Mouse (Mus musculus) embryonic facial prominence, embryonic 15.5 days (tissue): ENCODE measurements at regions not wholly inside any gene's neighbourhood (a gene's known extent, or its start where the extent isn't known, plus 50 kb on each side); places are given as distances from the start of the nearest gene placed in this dataset.

Source experiments
- ATAC-seq: fragments of 200-750 bp; cut with Nextera tagmentation; 2 replicates; pipeline ENCODE4 v1.8.0; 2017; ENCODE audit warnings: low read depth, moderate TSS enrichment; ENCODE audit not compliant: insufficient number of reproducible peaks, low FRiP score, low TSS enrichment
- H3K27ac ChIP-seq: fragments of 300-500 bp; sonication (generic); replicated peaks from 2 replicates; pipeline ENCODE4 v1.5.1; 2015; ENCODE audit warnings: mild to moderate bottlenecking, inconsistent platforms
- H3K27me3 ChIP-seq: fragments of 300-500 bp; sonication (generic); 2 replicates; pipeline ENCODE4 v1.6.1; 2015; ENCODE audit warnings: inconsistent platforms
- H3K36me3 ChIP-seq: fragments of 300-500 bp; sonication (generic); 2 replicates; pipeline ENCODE4 v1.6.1; 2015; ENCODE audit warnings: mild to moderate bottlenecking, inconsistent platforms
- H3K4me1 ChIP-seq: fragments of 300-500 bp; sonication (generic); 2 replicates; pipeline ENCODE4 v1.6.1; 2015; ENCODE audit warnings: inconsistent platforms
- H3K4me2 ChIP-seq: fragments of 300-500 bp; sonication (generic); replicated peaks from 2 replicates; pipeline ENCODE4 v1.6.1; 2015; ENCODE audit warnings: mild to moderate bottlenecking, inconsistent platforms
- H3K4me3 ChIP-seq: fragments of 300-500 bp; sonication (generic); replicated peaks from 2 replicates; pipeline ENCODE4 v1.5.1; 2015; ENCODE audit warnings: mild to moderate bottlenecking, inconsistent platforms
- H3K9ac ChIP-seq: fragments of 300-500 bp; sonication (generic); 2 replicates; pipeline ENCODE4 v1.6.1; 2015; ENCODE audit warnings: inconsistent platforms
- H3K9me3 ChIP-seq: fragments of 300-500 bp; sonication (generic); replicated peaks from 2 replicates; pipeline ENCODE4 v1.6.1; 2016; ENCODE audit warnings: inconsistent platforms
- WGBS: fragments of 180-500 bp; shearing (Covaris S2); methylation state at CpG from one replicate; pipeline ENCODE4 v1.1.7; 2015; 5-methylcytosine and 5-hydroxymethylcytosine counted together

DNA sequence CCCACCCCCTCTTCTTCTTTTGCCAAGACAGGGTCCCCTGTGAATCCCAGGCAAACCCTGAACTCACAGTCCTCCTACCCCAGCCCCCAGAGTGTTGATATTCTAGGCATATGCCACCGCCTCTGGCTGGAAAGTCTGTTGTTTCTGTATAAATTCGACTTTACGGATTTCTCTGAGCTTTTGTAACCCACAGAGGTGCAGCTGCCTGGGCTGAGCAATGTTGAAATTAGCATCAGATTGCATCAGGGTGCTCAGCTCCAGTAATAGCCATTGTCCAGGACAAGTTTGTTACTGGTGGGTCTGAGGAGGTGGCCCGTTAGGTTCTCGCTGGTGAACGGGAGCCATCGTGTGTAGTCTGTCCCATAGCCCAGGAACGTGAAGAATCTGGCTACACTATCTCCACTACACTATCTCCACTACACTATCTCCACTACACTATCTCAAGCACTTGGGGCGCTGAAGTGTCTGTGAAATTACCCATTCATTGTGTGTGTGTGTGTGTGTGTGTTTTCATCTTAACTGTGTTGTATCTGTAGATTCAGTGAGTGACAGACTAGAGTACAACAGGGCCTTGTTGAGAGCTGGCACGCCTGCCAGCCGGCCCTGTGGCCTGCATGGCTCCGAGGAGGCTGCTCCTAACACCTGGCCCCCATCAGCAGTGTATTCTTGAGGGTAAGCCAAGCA is 92.4 kb upstream of the Hnrnpk start:
- Histone ChIP-seq H3K36me3 (no peaks in the 10 kb centered on the region), H3K4me3 (no peak overlapping the region), H3K27ac (no peak overlapping the region), H3K9ac (no peak overlapping the region), H3K9me3 (no peaks in the 10 kb centered on the region; the same call in 1 of the 2 replicates), H3K4me1 (no peaks in the 10 kb centered on the region), H3K4me2 (no peak overlapping the region), H3K27me3 (no peaks in the 10 kb centered on the region)
- WGBS = 64% methylated on average over 12 of the region's 12 CpGs
- no peak for ATAC-seq

GRCm38 (mm10) chr13:58494726-58495125 is 91.6 kb upstream of the Hnrnpk start:
- no peak overlapping the region for H3K9ac ChIP-seq
- H3K4me2 ChIP-seq = no peak overlapping the region
- WGBS = 49% methylated on average over 5 of the region's 5 CpGs
- no peaks in the 10 kb centered on the region for H3K36me3 ChIP-seq
- H3K9me3 ChIP-seq = no peaks in the 10 kb centered on the region; the same call in 1 of the 2 replicates
- no peak for ATAC-seq
- no peak overlapping the region for H3K4me3 ChIP-seq
- no peak overlapping the region for H3K27ac ChIP-seq
- H3K4me1 ChIP-seq = no peaks in the 10 kb centered on the region
- no peaks in the 10 kb centered on the region for H3K27me3 ChIP-seq

DNA sequence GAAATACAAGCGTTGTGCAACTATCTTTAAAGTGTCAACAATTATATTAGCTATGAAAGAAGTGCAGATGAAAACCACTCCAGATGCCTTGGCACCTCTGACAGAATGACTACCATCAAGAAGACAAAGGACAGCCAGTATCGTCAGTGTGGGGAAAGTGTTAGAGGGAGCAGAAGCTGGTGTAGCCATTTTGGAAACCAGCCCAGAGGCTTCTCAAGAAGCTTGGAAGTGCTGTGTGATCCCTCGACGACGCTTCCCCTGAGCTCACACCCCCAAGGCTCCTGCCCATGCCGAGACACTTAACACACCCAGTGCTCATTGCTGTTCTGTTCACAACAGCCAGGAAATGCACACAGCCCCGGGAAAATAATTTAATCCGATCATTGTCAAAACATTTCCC is 87.7 kb upstream of the Hnrnpk start:
- no peak overlapping the region for H3K27ac ChIP-seq
- H3K4me2 ChIP-seq = no peak overlapping the region
- no peak overlapping the region for H3K9ac ChIP-seq
- H3K4me3 ChIP-seq = no peak overlapping the region
- H3K36me3 ChIP-seq = no peaks in the 10 kb centered on the region
- no peak for ATAC-seq
- H3K9me3 ChIP-seq = no peaks in the 10 kb centered on the region; the same call in 1 of the 2 replicates
- no peaks in the 10 kb centered on the region for H3K27me3 ChIP-seq
- H3K4me1 ChIP-seq = no peaks in the 10 kb centered on the region
- 56% methylated on average over 8 of the region's 8 CpGs for WGBS

DNA sequence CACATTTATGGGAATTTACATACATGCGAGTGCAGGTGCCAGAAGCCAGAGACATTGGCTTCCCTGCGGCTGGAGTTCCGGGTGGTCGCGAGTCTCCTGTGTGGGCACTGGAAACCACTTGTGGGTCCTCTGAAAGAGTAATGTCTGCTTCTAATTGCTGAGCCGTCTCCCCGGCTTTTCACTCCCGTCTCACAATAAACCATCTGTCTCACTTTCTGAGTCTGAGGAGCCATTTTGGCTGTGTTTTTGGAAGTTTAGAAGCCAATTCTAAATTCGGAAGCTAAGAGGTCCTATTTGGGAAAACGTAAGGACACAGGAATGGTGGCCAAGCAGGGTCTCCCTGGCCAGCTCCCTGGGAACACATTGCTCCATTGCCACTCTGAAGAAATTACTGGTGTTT is 81.9 kb upstream of the Hnrnpk start:
- no peak overlapping the region for H3K9ac ChIP-seq
- ATAC-seq = no peak
- H3K4me3 ChIP-seq = no peak overlapping the region
- H3K9me3 ChIP-seq = no peaks in the 10 kb centered on the region
- H3K27ac ChIP-seq = no peak overlapping the region
- no peak overlapping the region for H3K4me2 ChIP-seq
- H3K36me3 ChIP-seq = no peaks in the 10 kb centered on the region
- H3K4me1 ChIP-seq = no peaks in the 10 kb centered on the region
- H3K27me3 ChIP-seq = no peaks in the 10 kb centered on the region
- 51% methylated on average over 10 of the region's 10 CpGs for WGBS

DNA sequence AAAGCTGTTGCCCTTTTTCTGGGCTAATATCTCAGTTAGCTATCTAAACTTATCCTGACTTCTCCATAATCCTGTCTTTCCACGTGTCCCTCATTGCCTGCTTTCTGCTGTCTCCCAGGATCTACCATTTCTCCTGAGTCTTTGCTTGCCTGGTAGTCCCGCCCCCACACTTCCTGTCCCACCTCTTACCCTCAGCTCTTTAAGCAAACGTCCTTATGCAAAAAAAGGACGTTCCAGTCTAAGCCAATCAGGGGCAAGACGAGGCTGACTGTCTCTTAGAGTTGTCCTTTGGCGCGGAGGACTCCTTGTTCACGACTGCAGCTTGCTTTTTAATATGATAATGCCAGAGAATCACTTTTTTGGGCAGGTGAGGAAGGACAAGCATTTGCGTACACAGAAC is 79.6 kb upstream of the Hnrnpk start:
- ATAC-seq = no peak
- WGBS = 64% methylated on average over 9 of the region's 9 CpGs
- Histone ChIP-seq H3K4me2 (no peak overlapping the region), H3K4me3 (no peak overlapping the region), H3K27me3 (no peaks in the 10 kb centered on the region), H3K36me3 (no peaks in the 10 kb centered on the region), H3K27ac (no peak overlapping the region), H3K4me1 (no peaks in the 10 kb centered on the region), H3K9ac (no peak overlapping the region), H3K9me3 (no peaks in the 10 kb centered on the region)

DNA sequence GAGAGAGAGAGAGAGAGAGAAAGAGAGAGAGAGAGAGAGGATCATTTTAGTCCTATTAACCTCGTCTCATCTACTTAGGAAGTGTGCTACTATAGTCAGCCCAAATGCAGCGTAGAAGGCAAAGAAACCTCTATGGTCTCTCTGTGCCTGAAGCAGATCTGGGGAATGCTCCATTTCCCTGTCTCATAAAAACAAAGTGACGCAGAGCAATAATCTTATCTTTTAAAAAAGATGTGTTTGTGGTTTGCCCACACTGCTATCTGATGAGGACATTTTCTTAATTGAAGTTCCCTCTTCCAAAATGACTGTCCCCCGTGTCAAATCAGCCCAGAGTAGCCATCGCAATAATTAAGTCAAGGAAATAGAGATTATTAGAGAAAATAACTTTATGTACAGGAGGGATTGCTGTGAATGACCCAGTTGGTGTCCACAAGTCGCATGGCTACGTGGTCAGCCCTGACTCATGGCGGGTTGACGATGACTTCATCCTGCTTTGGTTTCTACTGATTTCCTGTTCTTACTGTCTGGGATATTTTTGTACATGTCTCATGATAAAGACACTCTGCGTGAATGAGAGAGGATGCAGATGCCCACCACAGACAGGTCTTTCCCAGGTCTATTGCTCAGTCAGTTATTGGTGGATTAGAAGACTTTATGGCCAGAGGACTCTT is 77.9 kb upstream of the Hnrnpk start:
- ATAC-seq = no peak
- 77% methylated on average over 10 of the region's 10 CpGs for WGBS
- H3K4me3 ChIP-seq = no peak overlapping the region

DNA sequence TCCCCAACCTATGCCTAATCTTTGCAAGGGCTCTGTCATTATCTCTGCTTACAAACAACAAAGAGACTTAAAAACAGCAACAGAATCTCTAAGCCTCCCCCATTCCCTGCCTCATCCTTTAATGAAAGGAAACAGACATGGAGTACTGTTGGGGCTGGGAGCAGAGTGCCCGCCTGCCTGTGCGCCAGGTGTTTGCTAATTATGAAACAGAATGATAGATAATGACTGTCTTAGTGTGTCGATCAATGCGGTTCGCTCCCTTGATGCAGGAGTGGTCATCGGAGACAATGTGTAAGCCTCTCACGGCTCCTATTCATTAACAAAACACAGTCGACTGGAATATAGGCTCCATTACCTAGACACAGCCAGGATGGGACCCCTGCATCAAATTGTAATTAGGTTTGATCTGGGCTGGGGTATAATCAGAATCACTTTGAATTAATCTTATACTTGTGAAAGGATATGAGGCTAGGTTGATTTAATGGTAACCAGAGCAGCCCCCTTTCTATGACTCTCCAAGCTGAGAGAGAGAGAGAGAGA is 77.3 kb upstream of the Hnrnpk start:
- H3K9me3 ChIP-seq = no peaks in the 10 kb centered on the region
- H3K4me3 ChIP-seq = no peak overlapping the region
- no peak overlapping the region for H3K4me2 ChIP-seq
- H3K27me3 ChIP-seq = no peaks in the 10 kb centered on the region
- H3K36me3 ChIP-seq = no peaks in the 10 kb centered on the region
- no peaks in the 10 kb centered on the region for H3K4me1 ChIP-seq
- no peak overlapping the region for H3K27ac ChIP-seq
- no peak for ATAC-seq
- 77% methylated on average over 8 of the region's 8 CpGs for WGBS
- H3K9ac ChIP-seq = no peak overlapping the region

More for the DNA sequence above, 77.9 kb upstream of the Hnrnpk start:
- H3K9ac ChIP-seq = no peak overlapping the region
- no peaks in the 10 kb centered on the region for H3K27me3 ChIP-seq
- no peak overlapping the region for H3K27ac ChIP-seq
- no peak overlapping the region for H3K4me2 ChIP-seq
- no peaks in the 10 kb centered on the region for H3K36me3 ChIP-seq
- H3K9me3 ChIP-seq = no peaks in the 10 kb centered on the region
- no peaks in the 10 kb centered on the region for H3K4me1 ChIP-seq

- Histone ChIP-seq H3K9ac (no peak overlapping the region), H3K4me1 (no peaks in the 10 kb centered on the region), H3K27me3 (no peaks in the 10 kb centered on the region), H3K9me3 (no peaks in the 10 kb centered on the region), H3K4me3 (no peak overlapping the region), H3K27ac (no peak overlapping the region), H3K36me3 (no peaks in the 10 kb centered on the region), H3K4me2 (no peak overlapping the region)
- ATAC-seq = peak; percentile 70; the same call in 1 of the 2 replicates
- 58% methylated on average over 5 of the region's 5 CpGs for WGBS
Measured at GRCm38 (mm10) chr13:58478438-58478837, 75.3 kb upstream of the Hnrnpk start.

GRCm38 (mm10) chr13:58477253-58477652 is 74.1 kb upstream of the Hnrnpk start:
- Histone ChIP-seq H3K4me2 (no peak overlapping the region), H3K27ac (no peak overlapping the region), H3K27me3 (peaks cover 9% of the 10 kb centered on the region; the same call in 1 of the 2 replicates), H3K4me1 (no peaks in the 10 kb centered on the region), H3K9me3 (no peaks in the 10 kb centered on the region), H3K4me3 (no peak overlapping the region), H3K36me3 (no peaks in the 10 kb centered on the region), H3K9ac (no peak overlapping the region)
- 88% methylated on average over 6 of the region's 6 CpGs for WGBS
- ATAC-seq = no peak

- WGBS = 36% methylated on average over 8 of the region's 9 CpGs
- Histone ChIP-seq H3K36me3 (no peaks in the 10 kb centered on the region), H3K4me2 (no peak overlapping the region), H3K27ac (no peak overlapping the region), H3K27me3 (peaks cover 17% of the 10 kb centered on the region), H3K9ac (no peak overlapping the region), H3K4me3 (no peak overlapping the region), H3K9me3 (no peaks in the 10 kb centered on the region), H3K4me1 (peaks cover 7% of the 10 kb centered on the region; the same call in 1 of the 2 replicates)
- no peak for ATAC-seq
Measured at GRCm38 (mm10) chr13:58476033-58476830, 73.1 kb upstream of the Hnrnpk start.

GRCm38 (mm10) chr13:58475495-58475894 is 72.4 kb upstream of the Hnrnpk start:
- no peak overlapping the region for H3K9ac ChIP-seq
- no peak overlapping the region for H3K4me2 ChIP-seq
- no peak overlapping the region for H3K4me3 ChIP-seq
- H3K9me3 ChIP-seq = no peaks in the 10 kb centered on the region
- H3K36me3 ChIP-seq = no peaks in the 10 kb centered on the region
- H3K27me3 ChIP-seq = peaks cover 19% of the 10 kb centered on the region
- WGBS = 33% methylated on average over 6 of the region's 6 CpGs
- peaks cover 7% of the 10 kb centered on the region; the same call in 1 of the 2 replicates for H3K4me1 ChIP-seq
- no peak overlapping the region for H3K27ac ChIP-seq
- ATAC-seq = no peak
